Mouse (Mus musculus) retina, adult 2 months (tissue): ENCODE results near the gene Astn2.

Experiments
- DNase-seq: peaks from one replicate; pipeline ENCODE4 v3.0.0-alpha.2; 2012; ENCODE audit warnings: low read depth, low spot score

Astn2 gene

GRCm38 (mm10) chr4:65864551-65864950 is 539.9 kb downstream of the Astn2 start:
- no peak for DNase-seq

- no peak for DNase-seq
These were observed 561.2 kb downstream of the Astn2 start for GRCm38 (mm10) chr4:65843191-65843590.

GRCm38 (mm10) chr4:65839550-65840000 is 564.8 kb downstream of the Astn2 start:
- DNase-seq: no peak

- DNase-seq: no peak
These were observed 565.6 kb downstream of the Astn2 start for GRCm38 (mm10) chr4:65838781-65839180.

- no peak for DNase-seq
These were observed 571.4 kb downstream of the Astn2 start for GRCm38 (mm10) chr4:65832971-65833370.

GRCm38 (mm10) chr4:65831872-65832271 is 572.5 kb downstream of the Astn2 start:
- DNase-seq: no peak

- no peak for DNase-seq
These were observed 573.9 kb downstream of the Astn2 start for GRCm38 (mm10) chr4:65830495-65830894.

- DNase-seq: no peak
These were observed 583.3 kb downstream of the Astn2 start for GRCm38 (mm10) chr4:65821070-65821469.

GRCm38 (mm10) chr4:65820236-65820635 is 584.2 kb downstream of the Astn2 start:
- no peak for DNase-seq

GRCm38 (mm10) chr4:65819835-65820234 is 584.6 kb downstream of the Astn2 start:
- DNase-seq: no peak

- no peak for DNase-seq
These were observed 590.3 kb downstream of the Astn2 start for GRCm38 (mm10) chr4:65814176-65814535.

GRCm38 (mm10) chr4:65813500-65814175 is 590.8 kb downstream of the Astn2 start:
- DNase-seq: no peak

- no peak for DNase-seq
These were observed 597.1 kb downstream of the Astn2 start for GRCm38 (mm10) chr4:65807341-65807740.

- no peak for DNase-seq
These were observed 603.2 kb downstream of the Astn2 start for GRCm38 (mm10) chr4:65801204-65801603.

- no peak for DNase-seq
These were observed 613.4 kb downstream of the Astn2 start for GRCm38 (mm10) chr4:65791051-65791450.

- no peak for DNase-seq
These were observed 630.9 kb downstream of the Astn2 start for GRCm38 (mm10) chr4:65773368-65774010.

- DNase-seq: no peak
These were observed 633.5 kb downstream of the Astn2 start for GRCm38 (mm10) chr4:65770952-65771351.

GRCm38 (mm10) chr4:65767919-65768318 is 636.5 kb downstream of the Astn2 start:
- no peak for DNase-seq

GRCm38 (mm10) chr4:65767431-65767830 is 637.0 kb downstream of the Astn2 start:
- no peak for DNase-seq

- DNase-seq: no peak
These were observed 639.1 kb downstream of the Astn2 start for GRCm38 (mm10) chr4:65765312-65765711.

GRCm38 (mm10) chr4:65764275-65764674 is 640.1 kb downstream of the Astn2 start:
- DNase-seq: no peak

- no peak for DNase-seq
These were observed 640.6 kb downstream of the Astn2 start for GRCm38 (mm10) chr4:65763823-65764222.

- DNase-seq: no peak
These were observed 642.3 kb downstream of the Astn2 start for GRCm38 (mm10) chr4:65762116-65762515.
